Mouse (Mus musculus) stomach, postnatal 0 days (tissue): ENCODE results near the gene Hrc. TPM values are rescaled to one million over a fixed set of nuclear protein-coding genes. Genes with fewer than 3 reads are reported as not detected.

Source experiments
- ATAC-seq: fragments of 200-750 bp; cut with Nextera tagmentation; 2 replicates; pipeline ENCODE4 v1.8.0; 2017; ENCODE audit not compliant: low FRiP score, low TSS enrichment
- DNase-seq: peaks from one replicate; pipeline ENCODE4 v3.0.0-alpha.2; 2016; ENCODE audit warnings: low spot score
- H3K27ac ChIP-seq: fragments of 300-500 bp; sonication (generic); replicated peaks from 2 replicates; pipeline ENCODE4 v1.5.1; 2014; ENCODE audit warnings: mild to moderate bottlenecking, control low read depth
- H3K27me3 ChIP-seq: fragments of 300-500 bp; sonication (generic); 2 replicates; pipeline ENCODE4 v1.6.1; 2014; ENCODE audit warnings: low read length; ENCODE audit not compliant: control insufficient read depth, insufficient read depth
- H3K36me3 ChIP-seq: fragments of 300-500 bp; sonication (generic); 2 replicates; pipeline ENCODE4 v1.6.1; 2014; ENCODE audit warnings: low read length, mixed read lengths; ENCODE audit not compliant: control insufficient read depth, insufficient read depth
- H3K4me1 ChIP-seq: fragments of 300-500 bp; sonication (generic); replicated peaks from 2 replicates; pipeline ENCODE4 v1.6.1; 2014; ENCODE audit warnings: antibody characterized with exemption; ENCODE audit not compliant: control insufficient read depth, insufficient read depth
- H3K4me2 ChIP-seq: fragments of 300-500 bp; sonication (generic); replicated peaks from 2 replicates; pipeline ENCODE4 v1.6.1; 2014; ENCODE audit warnings: low read depth, mild to moderate bottlenecking, control low read depth, moderate library complexity
- H3K4me3 ChIP-seq: fragments of 300-500 bp; sonication (generic); 2 replicates; pipeline ENCODE4 v1.5.1; 2014; ENCODE audit warnings: low read depth, low read length, control low read depth
- H3K9ac ChIP-seq: fragments of 300-500 bp; sonication (generic); 2 replicates; pipeline ENCODE4 v1.6.1; 2014; ENCODE audit warnings: mild to moderate bottlenecking, low read length, control low read depth, mixed read lengths
- H3K9me3 ChIP-seq: fragments of 300-500 bp; sonication (generic); 2 replicates; pipeline ENCODE4 v1.6.1; 2016; ENCODE audit warnings: low read length; ENCODE audit not compliant: control insufficient read depth
- CTCF ChIP-seq: IDR thresholded peaks from 2 replicates; pipeline ENCODE4 v1.5.1; 2016; ENCODE audit warnings: antibody characterized with exemption, low read depth, mild to moderate bottlenecking, moderate library complexity
- EP300 ChIP-seq: optimal IDR thresholded peaks from 2 replicates; pipeline ENCODE3; 2016; ENCODE audit warnings: antibody characterized with exemption
- WGBS: fragments of 180-500 bp; shearing (Covaris S2); extraction: QIAGEN DNeasy Blood & Tissue Kit; methylation state at CpG from one replicate; pipeline ENCODE4 v1.1.7; 2014; 5-methylcytosine and 5-hydroxymethylcytosine counted together
- polyA plus RNA-seq: library from polyadenylated mRNA; unstranded; fragments of >200 nt; fragmentation: Nextera tagmentation; extraction: Ambion mirVana; gene quantifications from 2 replicates; pipeline ENCODE4 v1.2.1, GENCODE M21; 2015

Hrc gene
- polyA plus RNA-seq, 1 experiment from 2014 or later = 0.85 TPM

DNA sequence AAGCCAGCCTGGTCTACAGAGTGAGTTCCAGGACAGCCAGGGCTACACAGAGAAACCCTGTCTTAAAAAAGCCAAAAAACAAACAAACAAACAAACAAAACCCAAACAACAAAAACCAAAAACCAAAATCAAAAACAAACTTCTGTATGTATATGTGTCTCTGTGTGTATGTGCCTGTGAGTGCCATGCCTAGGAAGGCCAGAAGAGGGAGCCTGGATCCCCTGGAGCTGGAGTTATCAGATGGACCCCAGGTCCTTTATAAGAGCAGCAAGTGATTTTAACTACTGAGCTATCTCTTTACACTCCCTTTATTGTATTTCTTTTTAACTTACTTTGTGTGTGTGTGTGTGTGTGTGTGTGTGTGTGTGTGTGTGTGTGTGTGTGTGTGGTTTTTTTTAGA, 9.3 kb upstream of the Hrc start:
- no peak overlapping the region for H3K4me3 ChIP-seq
- H3K36me3 ChIP-seq = peaks cover 5% of the 10 kb centered on the region
- H3K4me2 ChIP-seq = no peak overlapping the region
- ATAC-seq (no peak), DNase-seq (no peak)
- H3K9me3 ChIP-seq = no peaks in the 10 kb centered on the region
- TF ChIP-seq EP300 (no peak), CTCF (peak; percentile 47)
- no peak overlapping the region for H3K27ac ChIP-seq
- no peak overlapping the region for H3K9ac ChIP-seq
- no peaks in the 10 kb centered on the region for H3K27me3 ChIP-seq
- no peaks in the 10 kb centered on the region for H3K4me1 ChIP-seq

DNA sequence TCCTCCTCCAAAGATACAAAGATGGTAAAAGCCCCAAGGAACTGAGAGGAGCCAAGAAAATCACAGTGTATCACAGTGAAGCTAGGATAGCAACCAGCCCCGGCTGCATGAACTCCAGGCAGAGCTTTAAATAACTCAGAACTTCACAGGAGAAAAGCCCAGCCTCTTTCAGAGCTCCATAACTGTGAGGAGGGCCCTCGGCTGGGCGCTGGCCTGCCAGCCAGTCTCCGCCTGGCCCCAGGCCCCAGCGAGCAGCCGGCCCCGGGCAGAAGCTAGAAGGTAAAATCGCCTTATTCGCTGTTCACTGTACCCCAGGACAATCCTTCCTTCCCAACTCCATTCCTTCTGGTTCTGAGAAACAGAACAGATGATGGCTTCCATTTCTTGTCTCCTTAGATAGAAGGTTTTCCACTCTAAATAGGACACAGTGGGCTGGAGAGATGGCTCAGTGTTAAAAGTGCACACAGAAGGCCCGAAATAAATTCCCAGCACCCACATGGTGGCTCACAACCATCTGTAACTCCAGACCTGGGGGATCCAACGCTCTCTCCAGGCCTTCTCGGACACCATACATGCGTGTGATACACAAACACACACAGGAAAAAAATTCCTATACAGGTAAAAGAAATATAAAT, 6.1 kb upstream of the Hrc start:
- Histone ChIP-seq H3K27ac (0 out of 2 replicates have a peak overlapping the region, but pooled peaks have one; percentile 30), H3K4me1 (peaks cover 3% of the 10 kb centered on the region; the same call in 1 of the 2 replicates), H3K36me3 (peaks cover 5% of the 10 kb centered on the region), H3K9me3 (no peaks in the 10 kb centered on the region), H3K9ac (no peak overlapping the region), H3K4me3 (no peak overlapping the region), H3K27me3 (no peaks in the 10 kb centered on the region), H3K4me2 (no peak overlapping the region)
- ATAC-seq (no peak), DNase-seq (no peak)
- TF ChIP-seq EP300 (no peak), CTCF (no peak)
- WGBS = 74% methylated on average over 13 of the region's 13 CpGs

GRCm38 (mm10) chr7:45331502-45331901, 3.6 kb upstream of the Hrc start:
- no peaks in the 10 kb centered on the region for H3K9me3 ChIP-seq
- H3K4me3 ChIP-seq = no peak overlapping the region
- H3K36me3 ChIP-seq = no peaks in the 10 kb centered on the region
- TF ChIP-seq EP300 (no peak), CTCF (peak; percentile 45)
- ATAC-seq (no peak), DNase-seq (no peak)
- H3K27me3 ChIP-seq = no peaks in the 10 kb centered on the region
- H3K4me2 ChIP-seq = no peak overlapping the region
- no peak overlapping the region for H3K27ac ChIP-seq
- 82% methylated on average over 6 of the region's 6 CpGs for WGBS
- peaks cover 8% of the 10 kb centered on the region for H3K4me1 ChIP-seq
- H3K9ac ChIP-seq = no peak overlapping the region

DNA sequence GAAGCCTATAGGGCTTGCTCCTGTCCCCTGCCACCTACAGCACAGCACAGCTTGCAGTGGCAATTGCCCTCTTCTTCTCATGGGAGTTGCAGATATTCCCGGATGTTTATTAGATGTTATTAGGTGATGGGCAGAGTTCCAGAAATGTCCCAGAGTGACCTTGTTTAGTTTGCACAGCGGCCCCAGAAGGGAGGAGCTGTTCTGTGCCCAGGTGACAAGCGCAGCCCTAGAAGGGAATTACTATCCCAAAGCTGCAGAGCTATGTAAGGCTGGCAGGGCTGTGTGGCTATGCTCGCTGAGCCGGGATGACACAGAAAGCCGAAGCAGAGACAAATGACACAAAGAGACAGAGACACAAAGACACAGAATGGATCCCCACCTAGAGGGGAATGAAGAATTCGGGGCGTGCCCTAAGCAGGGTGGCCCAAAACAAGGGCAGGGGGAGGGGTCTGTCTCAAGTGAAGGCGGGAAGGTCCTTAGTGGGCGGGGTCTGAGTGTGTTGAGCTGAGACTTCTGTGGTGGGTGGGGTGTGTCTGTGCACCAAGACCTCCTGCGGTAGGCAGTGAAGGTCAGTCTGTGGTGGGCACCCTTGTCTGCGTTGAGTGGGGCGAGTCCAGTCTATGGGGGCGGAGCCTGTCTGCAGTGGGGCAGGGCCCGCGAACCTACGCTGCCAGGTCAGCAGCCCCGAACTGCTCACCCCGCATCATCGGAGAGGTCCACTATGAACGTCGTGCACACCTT, 2.2 kb upstream of the Hrc start:
- Histone ChIP-seq H3K4me1 (peaks cover 11% of the 10 kb centered on the region), H3K36me3 (no peaks in the 10 kb centered on the region), H3K9ac (peak overlapping the region; percentile 77), H3K27ac (peak overlapping the region; percentile 91), H3K4me3 (peak overlapping the region; percentile 71), H3K4me2 (peak overlapping the region; percentile 84), H3K27me3 (no peaks in the 10 kb centered on the region), H3K9me3 (no peaks in the 10 kb centered on the region)
- ATAC-seq (peak; percentile 63), DNase-seq (peak; percentile 62)
- no peak for TF ChIP-seq CTCF
- TF ChIP-seq EP300 = no peak
- WGBS = under 1% methylated on average over 22 of the region's 22 CpGs

GRCm38 (mm10) chr7:45333431-45333982, 1.6 kb upstream of the Hrc start, which contains the start of gene Trpm4:
Gene Trpm4 (minus strand): TSS chr7:45333780.
- peaks cover 11% of the 10 kb centered on the region for H3K4me1 ChIP-seq
- under 1% methylated on average over 38 of the region's 38 CpGs for WGBS
- peak within 1 kb of the TSS; percentile 91 for H3K27ac ChIP-seq
- DNase-seq (peak; percentile 97), ATAC-seq (peak; percentile 82)
- no peaks in the 10 kb centered on the region for H3K27me3 ChIP-seq
- H3K9me3 ChIP-seq = no peaks in the 10 kb centered on the region
- no peaks in the 10 kb centered on the region for H3K36me3 ChIP-seq
- TF ChIP-seq CTCF = no peak
- no peak for TF ChIP-seq EP300
- peak within 1 kb of the TSS; percentile 84 for H3K4me2 ChIP-seq
- peak within 1 kb of the TSS; percentile 71 for H3K4me3 ChIP-seq
- peak within 1 kb of the TSS; percentile 77 for H3K9ac ChIP-seq
